Mouse (Mus musculus) testis, postnatal 10 days (tissue): ENCODE results near the gene Fntb.
A peak's percentile ranks its signal among the peaks of the same experiment; 100 is the strongest.
"Not testable (repeated sequence)": the region's sequence is repeated elsewhere in the genome, so short reads cannot be mapped to it uniquely, and the experiment has no call there.

ENCODE experiments used
- DNase-seq: peaks from one replicate; pipeline ENCODE4 v3.0.0; 2021; ENCODE audit warnings: low spot score

Fntb gene

DNA sequence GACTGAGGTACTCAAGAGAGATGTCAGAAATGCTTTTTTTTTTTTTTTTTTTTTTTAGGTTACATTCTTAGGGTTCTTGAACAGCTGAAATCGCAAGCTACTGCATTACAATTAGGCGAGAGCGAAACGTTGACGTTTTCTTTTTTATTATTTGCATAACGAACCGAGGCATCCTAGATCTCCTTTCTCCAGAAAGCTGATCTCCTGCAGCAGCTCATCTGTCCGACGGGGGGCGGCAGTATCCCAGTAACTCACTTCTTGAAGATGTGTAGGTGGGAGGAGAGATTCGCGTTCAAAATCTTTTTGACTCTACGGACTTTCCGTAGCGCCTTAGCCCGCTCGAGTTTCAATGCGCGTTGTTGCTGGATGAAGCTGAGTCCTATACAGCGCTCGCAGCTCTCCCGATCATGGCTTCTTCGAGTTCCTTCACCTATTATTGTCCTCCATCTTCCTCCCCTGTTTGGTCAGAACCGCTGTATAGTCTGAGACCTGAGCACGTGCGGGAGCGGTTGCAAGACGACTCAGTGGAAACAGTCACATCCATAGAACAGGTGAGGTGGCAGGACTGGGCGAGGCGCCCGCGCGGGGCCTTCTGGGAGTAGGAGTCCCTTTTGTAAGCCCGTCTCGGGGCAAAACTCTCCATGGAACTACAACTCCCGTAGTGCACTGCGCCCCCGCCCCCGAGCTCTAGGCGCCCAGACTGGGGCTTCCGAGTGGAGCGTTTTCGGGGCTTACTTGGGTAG, 71.9 kb downstream of the Fntb start:
- peak; percentile 97 for DNase-seq

DNA sequence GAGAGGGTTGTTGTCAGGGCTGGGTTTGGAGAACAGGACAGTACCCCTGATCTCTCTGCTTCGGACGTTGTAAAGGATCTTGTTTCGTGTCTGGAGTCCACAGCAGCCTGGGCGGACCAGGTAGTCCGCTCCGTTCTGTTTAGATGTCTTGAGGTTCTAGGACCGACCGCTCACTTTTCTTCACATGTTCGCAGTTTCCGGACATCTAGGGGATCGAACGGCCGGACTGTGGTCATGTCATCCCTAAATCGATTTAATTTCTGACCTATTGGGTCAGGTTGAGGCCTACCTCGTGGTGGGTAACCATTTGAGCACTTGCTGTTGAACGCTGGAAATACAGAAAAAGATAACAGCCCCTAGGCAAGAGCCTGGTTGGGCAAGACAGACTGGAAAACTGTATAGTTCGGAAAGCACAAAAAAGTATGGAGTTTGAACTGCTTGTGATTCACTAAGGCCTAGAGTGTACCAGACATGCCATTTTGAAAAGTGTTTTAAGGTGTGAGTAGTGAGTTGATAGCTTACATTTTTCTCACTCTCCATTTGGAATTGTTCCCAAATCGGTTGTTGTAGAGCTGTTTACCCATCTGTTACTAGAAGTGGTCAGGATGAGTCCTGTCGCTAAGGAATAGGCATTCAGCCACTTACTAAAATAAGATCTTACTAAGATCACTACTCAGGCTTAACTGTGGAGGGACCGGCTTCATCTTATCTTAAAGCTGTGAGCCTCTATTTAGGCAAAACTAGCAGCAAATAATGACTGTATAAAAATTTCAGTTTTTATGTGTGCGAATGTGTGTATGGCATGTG, 72.7 kb downstream of the Fntb start:
- peak; percentile 47 for DNase-seq

DNA sequence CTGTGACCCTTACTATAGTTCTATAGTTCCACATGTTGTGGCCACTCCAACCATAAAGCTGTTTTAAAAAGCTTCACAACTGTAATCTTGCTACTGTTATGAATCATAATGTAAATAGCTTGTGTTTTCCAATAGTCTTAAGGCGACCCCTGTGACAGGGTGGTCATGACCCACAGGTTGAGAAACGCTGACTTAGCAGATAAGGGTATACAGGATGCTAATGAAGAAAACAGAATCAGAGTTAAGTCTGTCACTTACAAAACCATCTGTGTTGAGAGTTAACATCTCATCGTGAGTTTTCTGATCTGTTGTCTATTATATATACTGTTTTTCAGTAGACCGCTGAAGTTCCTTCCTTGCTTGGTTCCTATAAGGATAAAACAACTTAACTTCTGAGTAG, 73.9 kb downstream of the Fntb start:
- no peak for DNase-seq

DNA sequence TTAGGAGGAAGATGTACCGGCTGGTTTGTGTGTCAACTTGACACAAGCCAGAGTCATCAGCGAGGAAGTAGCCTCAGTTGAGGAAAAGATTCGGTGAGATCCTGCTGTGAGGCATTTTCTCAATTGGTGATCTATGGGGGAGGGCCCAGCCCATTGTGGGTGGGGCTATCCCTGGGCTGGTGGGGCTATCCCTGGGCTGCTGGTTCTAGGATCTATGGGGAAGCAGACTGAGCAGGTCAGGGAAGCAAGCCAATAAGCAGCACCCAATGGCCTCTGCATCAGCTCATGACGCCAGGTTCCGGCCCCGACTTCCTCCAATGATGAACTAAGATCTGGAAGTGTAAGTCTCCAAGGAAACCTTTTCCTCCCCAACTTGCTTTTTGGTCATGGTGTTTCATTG, 74.7 kb downstream of the Fntb start:
- no peak for DNase-seq

DNA sequence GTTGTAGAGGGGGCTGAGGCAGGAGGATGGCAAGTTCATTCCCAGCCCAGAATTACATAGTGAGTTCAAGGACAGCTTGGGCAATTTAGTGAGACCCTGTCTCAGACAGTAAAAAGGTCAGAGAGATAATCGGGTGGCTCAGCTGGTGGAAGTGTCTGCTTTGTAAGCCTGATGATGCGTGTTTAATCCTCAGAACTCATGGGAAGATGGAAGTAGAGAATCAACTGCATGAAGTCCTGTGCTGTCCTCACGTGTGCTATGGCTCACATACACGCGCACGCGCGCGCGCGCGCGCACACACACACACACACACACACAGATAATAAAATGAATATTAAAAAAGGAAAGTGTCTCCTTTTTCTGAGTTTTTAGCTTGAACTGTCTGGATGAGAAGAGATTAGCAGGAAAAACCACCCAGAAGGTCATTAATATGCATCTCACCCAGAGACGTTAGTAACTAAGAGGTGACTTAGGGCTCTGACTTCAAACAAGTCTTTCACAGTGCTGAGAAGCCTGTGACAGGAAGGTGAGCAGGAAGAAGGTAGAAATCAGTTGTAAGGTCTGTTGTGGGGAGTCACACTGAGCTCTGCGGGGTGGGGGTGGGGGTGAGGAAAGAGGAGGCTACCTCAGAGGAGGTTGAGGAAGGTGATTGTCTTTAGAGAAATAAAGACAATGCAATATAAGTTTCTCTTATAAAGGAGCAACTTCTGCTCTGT, 79.1 kb downstream of the Fntb start:
- no peak for DNase-seq

DNA sequence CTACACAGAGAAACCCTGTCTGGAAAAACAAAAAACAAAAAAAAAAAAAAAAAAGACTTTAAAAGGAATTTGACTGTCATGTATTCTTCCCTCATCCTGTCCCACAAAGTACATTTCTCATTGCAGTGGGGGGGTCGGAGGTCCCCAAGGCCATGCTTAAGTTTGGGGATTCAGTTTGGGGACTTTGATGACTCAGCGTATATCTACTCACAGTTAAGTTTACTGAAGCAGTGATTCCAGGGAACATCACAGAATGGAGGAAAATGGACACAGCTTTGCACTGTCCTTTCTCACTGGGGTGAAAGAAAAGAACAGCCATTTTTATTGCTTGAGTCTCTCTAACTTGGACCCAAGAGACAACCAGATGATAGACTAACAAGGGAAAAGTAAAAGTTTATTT, 87.0 kb downstream of the Fntb start:
- DNase-seq = no peak

DNA sequence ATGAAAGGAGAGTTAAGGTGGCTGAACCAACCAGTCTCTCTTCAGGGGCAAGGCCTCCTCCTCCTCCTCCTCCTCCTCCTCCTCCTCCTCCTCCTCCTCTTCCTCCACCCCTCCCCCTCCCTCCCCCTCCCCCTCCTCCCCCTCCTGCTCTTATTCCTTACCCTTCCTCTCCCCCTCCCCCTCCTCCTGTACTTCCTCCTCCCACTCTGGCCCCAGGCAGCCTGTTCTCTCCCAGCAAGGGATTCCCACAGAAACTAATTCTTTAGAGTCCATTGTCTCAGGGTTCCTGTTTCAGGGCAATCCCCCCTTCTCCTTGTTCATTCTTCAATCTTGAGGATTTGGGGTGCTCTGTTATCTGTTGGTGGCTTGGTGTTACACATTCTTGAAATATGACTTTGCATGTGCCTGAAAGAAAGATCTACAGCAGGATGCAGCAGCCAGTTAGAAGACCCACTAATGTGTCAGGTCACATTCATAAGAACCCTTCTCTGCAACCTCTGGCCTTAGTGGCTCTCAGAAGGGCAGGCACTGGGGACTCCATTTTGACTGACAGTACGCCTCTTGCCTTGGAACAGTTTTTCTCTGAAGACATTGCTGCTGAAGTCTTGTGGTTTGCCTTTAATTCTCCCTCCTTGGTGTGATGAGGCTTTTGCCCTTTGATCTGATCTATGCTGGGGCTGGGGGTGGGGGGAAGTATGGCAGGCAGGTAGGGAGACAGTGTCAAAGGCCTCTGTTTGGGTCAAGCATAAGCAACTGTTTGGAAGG, 88.2 kb downstream of the Fntb start:
- no peak for DNase-seq

DNA sequence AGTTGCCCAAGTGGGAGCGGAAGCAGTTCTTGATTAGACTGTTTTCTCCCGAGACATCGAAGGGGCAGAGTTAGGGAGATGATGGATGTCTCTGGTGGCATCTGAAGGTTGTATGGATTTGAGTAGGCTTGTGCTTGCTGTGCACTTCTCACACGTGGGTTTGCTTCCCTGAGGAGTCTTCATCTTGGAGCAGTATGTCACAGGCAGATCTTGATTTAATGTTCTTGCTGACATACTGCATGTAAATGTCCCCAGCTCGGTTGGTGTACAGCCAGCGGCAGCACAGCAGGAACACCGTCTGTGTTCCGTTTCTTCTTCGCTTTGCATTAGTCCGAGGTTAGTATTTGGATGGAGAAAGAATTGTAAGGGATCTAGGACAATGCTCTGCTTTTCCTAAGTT, 91.7 kb downstream of the Fntb start:
- DNase-seq = no peak

DNA sequence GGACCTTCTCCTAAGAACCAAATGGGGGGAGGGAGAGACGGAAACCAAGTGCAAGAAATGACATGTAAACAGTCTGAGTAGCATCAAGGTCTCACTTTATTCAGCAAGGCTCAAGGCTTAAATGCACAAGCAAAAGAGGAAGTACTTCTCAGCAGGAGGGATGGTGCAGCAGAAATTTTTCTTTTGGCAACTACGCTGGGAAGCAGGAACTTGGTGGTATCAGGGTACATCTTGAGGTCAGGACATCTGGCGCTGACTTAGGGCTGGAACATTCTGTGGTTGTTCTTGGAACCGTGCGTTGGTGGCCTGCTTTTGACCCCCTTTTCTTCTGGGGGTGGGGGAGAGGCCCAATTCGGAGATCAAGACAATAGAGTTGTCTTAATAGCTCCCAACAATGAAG, 93.4 kb downstream of the Fntb start:
- not testable (repeated sequence) for DNase-seq

DNA sequence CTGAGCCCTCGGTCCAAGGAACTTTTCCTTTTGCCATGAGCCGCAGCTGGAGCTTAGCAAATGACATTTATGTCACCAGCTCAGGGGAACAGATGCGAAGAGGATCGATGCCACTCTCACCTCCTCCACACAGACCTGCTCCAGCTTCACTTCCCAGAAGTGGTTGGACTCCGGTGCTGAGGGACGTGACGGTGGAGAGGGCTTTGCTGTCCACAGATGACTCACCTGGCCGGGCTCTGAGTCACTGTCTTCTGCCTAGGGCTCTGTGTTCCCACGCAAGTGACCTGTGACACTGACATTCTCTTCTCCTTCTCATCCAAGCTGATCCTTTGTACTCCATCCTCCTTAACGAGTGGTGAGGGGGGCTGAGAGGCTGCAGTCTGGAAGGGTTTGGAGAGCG, 98.3 kb downstream of the Fntb start:
- DNase-seq = no peak

DNA sequence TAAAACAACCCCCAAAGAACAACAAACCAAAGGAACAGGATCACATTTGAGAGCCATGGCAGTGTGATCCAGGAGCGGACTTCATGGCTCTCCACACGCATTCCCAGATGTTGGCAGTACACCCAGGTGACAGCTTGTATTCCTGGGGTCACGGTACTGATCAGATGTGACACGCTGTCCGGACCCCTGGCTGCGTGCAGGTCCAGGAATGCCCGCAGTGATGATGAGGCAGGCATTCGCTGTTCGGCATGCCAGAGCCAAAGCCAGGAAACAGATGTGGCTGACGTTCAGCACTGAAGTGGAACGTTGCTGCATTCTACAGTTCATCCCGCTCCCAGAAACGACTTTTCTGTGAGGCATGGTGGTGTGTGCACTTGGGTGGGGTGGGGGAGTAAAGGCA, 99.9 kb downstream of the Fntb start:
- no peak for DNase-seq

DNA sequence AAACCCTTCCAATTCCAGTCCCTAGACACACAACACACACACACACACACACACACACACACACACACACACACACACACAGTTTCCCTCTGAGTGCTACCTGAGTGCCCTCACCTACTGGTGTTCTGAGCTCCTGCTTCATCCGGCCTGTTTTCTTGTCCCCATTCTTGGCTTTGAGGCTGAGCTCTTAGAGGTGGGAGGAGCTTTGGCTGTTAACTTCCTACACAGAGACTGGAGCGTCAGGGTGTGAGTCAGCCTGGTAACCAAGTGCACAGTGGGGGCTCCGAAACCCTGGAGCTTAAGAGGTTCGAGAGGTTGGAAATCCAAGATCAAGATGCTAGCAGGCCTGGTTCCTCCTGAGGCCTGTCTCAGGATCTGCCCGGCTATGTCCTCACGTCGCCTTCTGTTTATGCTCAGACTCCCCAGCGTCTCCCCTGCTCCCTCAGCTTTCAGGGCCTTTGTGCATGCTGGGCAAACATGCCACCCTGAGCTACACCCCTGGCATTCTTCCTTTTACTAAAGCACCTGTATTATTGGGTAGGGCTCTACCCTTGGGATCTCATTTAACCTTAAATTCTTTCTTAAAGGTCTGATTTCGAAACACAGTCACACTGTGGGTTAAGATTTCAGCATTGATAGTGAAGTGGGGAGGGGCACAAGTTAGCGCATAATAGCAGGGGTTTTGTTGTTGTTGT, 102.3 kb downstream of the Fntb start:
- no peak for DNase-seq

DNA sequence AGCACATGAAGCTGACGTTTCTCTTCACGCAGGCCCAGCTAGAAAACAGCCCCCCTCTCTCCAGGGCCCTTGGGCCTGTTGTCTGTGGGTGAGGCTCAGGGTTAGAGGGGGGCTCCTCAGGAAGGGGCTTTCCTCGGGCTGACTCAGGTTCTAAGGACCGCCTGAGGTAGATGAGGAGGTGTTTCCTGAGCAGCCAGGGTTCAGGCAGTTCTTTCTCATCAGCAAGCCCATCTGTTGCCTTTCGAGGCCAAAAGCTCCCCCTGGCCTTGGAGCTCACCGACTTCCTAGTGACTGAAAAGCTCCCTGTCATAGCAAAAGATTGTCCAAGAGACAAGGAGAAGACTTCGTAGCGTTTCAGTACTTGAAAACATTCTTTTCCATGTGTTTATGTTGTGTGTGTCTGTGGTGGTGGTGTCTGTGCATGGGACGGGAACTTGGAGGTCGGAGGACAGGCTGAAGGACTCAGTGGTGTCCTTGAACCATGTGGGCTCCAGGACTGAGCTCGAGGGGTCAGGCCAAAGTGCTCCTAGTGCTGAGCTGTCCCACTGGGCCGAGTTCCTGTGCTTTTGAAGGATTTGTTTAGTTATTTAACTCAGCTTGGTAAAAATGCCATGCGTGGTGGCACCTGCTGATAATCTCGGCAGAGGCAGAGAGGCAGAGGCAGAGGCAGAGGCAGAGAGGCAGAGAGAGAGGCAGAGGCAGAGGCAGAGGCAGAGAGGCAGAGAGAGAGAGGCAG, 103.2 kb downstream of the Fntb start:
- no peak for DNase-seq

DNA sequence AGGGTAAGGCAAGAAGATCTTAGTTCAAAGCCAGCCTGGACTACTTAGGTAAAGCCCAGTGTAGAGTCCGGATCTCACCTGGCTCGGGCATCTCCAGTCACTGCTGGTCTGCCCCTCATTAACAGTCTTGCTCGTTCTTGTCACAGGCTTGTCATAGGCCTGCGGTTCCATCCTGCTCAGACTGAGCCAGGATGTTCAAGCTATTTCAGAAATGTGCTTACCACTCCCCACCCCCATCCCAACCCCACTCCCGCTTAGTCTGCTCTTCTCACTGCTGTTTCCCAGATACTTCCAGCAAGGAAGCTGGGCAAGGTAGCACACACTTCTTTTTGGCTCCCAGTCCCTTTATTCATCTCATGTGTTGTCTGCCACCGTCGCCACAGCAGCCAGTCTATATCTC, 104.2 kb downstream of the Fntb start:
- DNase-seq = no peak

DNA sequence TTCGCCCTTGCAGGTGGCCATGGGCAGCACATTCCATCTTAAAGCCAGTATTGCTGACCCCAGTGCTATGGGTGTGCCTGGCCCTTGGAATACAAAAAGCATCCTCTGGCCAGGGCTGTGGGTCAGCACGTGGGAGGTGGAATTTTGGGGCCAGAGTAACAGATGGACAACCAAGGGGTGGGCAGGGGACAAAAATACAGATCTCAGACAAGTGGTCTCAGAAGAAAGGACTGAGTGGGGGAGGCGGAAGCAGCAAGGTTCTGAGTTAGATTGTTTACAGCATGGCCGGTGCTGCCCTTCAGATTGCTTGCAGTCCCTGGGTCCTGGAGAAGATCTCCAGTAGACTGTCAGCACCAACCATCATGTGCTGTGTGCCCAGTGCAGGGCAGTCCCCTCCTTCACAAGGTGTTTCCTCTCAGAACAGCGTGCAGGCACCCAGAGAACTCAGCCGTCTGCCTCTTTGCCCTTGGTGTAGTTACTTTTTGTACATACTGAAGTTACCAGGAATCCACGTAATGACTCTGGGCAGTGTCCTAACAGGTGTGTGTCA, 107.5 kb downstream of the Fntb start:
- DNase-seq = no peak

DNA sequence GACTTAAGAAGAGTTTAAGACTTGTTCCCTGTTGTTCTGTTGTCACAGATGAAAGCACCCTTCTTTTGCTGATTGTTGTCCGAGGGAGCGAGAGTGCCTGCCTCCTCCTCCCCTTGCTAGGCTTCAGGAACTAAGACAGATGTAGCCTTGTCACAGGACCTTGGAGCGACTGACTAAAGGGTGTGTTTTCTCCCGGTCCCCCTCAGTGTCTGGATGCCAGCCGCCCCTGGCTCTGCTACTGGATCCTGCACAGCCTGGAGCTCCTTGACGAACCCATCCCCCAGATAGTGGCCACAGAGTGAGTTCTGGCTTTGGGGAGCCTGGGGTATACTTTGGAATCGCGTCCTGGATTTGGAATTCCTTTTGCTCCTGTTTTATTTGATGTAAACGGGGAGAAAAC, 109.4 kb downstream of the Fntb start:
- no peak for DNase-seq

DNA sequence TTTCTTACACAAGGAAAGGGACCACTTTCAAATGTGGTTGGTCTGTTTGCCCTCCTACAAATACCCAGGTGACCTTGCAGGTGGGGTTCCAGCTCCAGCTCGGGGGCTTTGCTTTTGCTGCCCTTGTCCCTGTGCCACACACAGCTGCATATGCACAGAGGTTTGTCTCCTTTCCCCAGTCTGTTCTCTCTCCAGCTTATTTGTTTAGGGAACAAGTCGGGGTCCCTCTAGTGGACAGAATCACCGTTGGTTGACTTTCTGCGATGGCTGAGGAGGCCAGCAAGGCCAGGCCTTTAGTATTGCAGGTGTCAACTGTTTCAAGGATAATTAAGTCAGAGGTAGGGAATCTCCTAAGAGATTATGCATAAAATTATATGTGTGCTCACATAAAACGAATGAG, 113.9 kb downstream of the Fntb start:
- DNase-seq = peak; percentile 76

DNA sequence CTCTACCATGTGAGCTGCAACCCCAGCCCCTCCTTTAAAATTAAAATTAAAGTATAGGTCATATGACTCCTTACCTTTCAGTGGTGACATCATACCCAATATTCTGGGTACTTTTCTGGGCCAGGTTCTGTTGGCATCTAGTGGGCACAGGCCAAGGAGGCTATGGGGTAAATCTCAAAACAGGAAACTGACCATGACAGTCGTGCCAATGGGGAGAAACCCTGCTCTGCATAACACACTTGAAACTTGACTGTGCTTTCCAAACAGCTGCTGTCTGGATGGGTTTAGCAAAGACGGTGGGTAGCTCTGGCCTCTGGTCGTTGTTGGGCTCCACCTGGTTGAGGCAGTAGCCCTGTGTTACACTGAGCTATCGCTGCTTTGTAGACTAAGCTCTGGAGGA, 114.7 kb downstream of the Fntb start:
- no peak for DNase-seq

DNA sequence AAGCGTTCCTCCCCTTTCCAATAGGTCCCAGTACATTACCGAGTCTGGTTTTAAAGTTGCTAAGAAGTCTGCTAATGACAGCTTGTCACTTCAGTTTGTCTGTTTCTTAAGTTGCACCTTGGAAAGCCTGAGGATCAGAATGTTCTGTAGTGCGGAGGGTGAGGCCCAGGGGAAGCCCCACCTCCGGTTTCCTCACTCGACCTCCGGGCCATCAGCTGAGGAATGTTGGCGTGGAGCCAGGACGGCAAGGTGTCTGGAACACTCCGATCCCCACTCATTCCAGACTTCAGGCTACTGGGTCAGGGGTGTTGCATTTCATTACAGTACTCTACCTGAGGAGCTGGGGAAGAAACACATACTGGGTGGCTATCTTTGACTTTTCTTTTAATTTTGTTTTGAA, 118.4 kb downstream of the Fntb start:
- peak; percentile 93 for DNase-seq

DNA sequence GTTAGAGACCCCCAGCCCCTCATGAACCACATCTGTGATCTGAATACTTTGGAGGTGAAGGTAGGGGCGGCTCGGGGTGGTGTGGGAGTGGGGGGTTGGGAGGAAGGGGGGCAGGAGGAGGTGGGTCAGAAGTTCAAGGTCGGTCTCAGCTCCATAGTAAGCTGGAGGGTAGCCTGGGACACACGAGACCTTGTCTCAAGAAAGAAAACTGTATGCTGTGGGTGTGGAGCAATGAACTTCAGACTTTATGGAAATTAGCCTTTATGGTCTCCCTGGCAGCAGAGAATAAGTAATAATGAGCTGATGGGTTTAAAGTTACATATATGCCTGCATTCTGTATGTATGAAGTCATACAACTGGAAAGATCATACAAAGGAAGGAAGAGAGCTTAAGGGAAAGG, 119.7 kb downstream of the Fntb start:
- DNase-seq = no peak

DNA sequence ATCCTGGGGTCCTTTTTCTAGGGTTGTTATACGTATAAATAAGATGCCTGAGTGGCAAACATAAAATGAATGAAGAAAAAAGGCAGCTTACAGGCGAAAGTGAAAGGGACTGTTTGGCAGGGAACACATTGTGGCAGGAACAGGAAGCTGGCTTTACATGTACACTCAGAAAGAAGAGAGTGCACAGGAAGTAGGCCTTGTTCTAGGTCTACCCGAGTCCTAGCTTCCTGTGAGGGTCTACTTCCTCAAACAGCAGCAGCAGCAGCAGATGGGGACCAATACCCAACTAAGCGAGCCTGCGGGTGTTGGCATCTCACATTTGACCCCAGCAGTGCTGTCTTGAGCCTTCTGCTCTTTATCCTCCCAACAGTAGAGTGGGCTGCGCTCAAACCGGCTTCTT, 121.4 kb downstream of the Fntb start:
- no peak for DNase-seq
